Mouse (Mus musculus) testis, postnatal 14 days (tissue): ENCODE results near the gene Fmnl1.
"Not testable (repeated sequence)": the region's sequence is repeated elsewhere in the genome, so short reads cannot be mapped to it uniquely, and the experiment has no call there.

ENCODE experiments used
- DNase-seq: peaks from one replicate; pipeline ENCODE4 v3.0.0; 2021; ENCODE audit warnings: low spot score

The Fmnl1 gene

DNA sequence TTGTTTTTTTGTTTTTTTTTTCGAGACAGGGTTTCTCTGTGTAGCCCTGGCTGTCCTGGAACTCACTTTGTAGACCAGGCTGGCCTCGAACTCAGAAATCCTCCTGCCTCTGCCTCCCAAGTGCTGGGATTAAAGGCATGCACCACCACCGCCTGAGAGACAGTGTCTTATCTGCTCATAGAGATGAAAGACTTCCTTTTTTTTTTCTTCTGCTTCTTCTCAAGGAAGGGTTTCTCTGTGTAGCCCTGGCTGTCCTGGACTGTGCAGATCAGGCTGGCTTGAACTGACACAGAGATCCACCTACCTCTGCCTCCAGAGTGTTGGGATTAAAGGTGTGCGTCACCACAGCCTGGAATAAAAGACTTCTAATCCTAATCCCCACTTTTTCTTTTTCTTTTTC is 51.8 kb downstream of the Fmnl1 start:
- not testable (repeated sequence) for DNase-seq

DNA sequence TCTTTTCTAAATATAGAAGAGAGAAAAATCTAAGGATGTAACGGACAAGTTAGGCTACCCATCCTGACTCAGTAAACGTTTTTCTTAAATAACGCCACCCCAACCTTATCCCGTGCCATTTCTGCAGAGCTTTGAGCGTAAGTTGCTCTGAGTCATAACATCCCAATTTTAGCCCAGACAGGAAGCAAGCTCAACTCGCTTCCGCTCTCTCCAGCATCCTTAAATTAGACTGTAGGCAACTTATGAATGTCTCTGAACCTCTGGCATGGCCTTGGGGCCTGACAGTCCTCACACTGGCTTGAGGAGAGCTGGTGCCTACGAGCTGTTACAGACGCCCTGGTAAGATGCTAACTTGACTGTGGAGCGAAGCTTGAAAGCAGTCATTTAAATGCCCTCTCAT is 52.5 kb downstream of the Fmnl1 start:
- DNase-seq = no peak

DNA sequence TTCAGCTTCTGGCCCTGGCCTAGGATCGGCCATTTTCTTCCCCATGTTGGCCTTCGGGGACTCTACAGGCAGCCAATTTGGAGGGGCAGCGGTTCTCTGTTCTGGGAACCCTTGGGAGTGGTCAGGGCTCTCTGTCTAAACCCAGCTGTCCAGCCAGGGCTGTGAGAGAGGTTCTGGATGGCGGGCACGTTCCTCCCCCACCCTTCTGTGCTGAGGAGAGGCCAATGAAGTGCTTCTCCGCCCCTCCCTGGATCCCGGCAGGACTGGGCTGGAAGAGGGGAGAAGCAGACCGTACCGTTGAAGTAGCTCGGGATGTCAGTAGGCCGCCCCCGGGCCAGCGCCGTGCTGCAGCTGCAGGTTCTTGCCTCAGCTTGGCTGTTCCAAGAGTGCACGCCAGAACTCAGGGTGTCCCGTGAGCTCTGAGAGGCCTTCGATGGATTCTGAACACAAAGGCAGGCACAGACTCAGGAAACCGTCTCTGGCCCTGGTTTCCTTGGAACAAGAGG is 53.1 kb downstream of the Fmnl1 start:
- no peak for DNase-seq

DNA sequence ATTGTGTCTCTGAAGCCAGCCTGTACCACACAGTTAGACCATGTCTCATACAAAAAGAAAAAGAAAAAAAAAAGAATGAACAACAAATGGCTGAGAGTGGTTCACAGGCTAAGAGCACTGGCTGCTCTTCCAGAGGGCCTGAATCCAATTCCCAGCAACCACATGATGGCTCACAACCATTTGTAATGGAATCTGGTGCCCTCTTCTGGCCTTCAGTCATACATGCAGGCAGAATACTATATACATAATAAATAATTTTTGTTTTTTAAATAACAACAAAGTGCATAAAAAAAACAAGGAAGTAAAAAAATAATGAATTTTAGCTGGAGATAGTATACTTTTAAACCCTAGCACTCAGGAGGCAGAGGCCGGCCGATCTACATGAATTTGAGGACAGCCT is 58.7 kb downstream of the Fmnl1 start:
- no peak for DNase-seq

DNA sequence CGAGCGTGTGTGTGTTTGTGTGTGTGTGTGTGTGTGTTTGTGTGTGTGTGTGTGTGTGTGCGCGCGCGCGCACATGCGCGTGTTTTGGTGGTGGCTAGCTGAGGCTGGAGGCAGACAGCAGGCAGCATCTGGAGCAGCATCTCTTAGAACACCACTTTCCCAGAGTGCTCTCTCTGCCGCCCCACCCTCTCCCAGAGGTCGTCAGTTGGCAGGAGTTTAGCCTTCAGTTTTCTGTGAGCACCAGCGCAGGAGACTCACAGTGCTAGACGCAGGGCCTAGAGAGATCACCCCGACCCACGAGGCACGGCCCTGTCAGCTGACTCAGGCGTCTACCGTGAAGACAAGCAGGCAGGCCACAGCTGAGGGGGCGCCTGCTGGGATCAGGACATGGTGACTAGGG is 59.7 kb downstream of the Fmnl1 start:
- DNase-seq = no peak

DNA sequence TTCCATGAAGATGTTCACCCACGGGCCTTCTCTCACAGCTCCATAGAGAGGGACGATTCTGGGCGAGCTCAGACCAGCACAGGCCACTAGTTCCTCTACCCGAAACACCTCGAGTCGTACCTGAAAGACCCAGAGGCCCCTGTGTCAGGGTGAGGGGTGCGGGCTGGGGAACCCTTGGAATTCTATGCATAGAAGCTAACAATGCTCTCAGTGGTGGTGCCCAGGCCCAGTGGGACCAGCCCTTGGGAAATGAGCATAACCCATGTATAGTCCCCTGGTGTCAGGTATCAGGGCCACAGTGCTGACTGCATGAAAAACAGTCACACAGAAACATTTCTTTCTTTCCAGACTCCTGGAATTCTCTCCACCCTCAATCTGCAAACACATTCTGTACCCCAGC is 60.5 kb downstream of the Fmnl1 start:
- no peak for DNase-seq

DNA sequence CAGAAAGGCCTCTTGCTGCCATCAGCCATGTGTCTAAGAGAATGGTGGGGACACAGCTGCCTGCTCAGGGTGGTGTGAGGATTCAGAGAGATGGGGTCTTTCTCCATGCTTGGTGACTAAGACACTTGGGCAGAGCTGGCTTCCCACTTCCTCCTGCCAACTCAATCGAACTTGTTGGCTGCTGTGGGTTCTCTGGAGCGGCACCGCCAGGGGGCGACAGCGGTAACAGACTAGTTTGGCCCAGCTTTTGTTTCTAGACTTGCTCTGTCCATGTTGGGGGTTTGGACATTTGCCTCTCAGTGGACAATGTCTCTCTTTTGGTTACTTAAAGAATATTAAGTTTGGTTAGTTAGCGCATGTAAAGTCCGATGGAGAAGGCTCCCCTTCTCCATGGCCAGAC is 62.1 kb downstream of the Fmnl1 start:
- no peak for DNase-seq

DNA sequence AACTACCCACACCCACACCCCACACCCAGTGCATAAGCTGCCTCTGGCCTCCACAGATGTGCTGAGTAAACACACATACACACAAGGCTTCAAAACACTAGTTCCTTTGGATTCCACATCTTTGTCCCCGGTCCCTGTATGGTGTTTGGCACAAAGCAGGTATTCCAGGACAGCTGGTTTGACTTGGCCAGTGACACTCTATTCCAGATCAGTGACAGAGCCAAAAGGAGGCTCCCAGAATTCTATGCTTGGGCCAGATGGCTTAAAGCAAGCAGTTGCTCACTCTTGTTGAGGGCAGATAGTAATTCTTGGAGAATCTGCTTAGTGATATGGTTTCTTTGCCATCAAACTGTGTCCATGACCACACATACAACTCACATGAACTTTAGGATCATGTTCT is 63.5 kb downstream of the Fmnl1 start:
- no peak for DNase-seq

DNA sequence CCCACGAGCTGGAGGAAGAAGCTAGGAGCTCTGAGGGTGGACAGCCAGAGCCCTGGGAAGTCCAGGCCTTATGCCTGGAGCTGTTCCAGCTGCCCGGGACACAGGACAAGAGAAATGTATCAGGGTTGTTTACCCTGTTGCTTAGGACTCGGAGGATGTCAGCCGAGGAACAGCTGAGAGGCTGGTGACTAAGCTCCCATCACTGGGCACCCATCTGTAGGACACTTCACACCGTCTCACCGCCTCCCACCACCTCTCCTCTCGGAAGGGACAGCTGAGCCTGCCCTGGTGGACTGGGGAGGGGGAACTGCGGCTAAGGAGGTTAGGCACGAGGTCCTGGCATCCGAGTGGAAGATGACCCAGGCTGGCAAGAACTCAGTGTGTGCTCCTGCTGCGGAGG is 64.8 kb downstream of the Fmnl1 start:
- DNase-seq = no peak

DNA sequence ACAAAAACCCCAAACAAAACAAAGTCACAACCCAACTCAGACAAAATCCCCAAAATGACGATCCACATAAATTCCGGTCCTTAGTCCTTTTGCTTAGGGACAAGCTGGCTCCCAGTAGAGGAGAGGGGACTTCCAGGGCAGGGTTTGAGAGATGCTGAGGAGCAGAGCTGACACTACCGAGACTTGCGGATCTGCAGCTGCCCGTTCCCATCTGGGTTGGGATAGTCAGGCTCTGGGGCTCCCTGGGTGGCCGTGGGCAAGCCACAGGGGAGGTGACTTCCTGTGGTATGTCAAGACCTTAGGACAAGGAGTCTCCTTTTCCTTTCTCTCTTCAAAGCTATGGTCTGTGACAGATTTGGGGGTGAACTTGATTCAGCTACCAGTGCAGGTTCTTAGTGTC is 65.5 kb downstream of the Fmnl1 start:
- no peak for DNase-seq

DNA sequence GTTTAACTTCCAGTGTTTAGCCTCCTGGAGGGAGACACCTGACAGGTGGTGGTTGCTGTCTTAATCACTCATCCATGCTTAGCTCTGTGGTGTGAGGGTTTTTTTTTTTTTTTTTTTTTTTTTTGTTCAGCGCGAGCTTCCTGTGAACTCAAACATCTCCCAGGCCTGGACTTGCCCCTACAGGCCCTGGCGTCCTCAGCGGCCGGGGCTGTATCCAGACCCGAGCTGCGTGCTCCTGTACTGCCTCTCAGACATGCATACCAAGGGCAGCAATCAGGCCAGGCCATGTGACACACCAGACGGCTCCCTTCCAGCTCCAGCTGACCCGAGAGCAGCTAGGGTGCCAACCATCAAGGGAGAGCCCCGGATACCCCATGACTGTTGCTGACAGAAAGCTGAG is 66.0 kb downstream of the Fmnl1 start:
- DNase-seq = no peak

DNA sequence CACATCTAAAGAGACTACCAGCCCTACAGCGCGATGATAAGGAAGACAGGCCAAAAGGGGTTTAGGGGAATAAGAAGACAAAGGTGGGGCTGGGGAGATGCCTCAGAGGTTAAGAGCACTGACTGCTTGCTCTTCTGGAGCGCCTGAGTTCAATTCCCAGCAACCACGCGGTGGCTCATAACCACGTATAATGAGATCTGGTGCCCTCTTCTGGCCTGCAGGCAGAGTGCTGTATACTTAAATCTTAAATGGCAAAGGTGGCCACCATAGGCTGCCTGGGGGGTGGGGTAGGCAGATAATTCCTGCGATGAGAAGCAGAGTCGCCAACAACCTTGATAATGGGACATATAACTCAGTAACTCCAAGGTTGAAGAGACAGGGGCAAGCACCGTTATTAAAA is 66.8 kb downstream of the Fmnl1 start:
- no peak for DNase-seq

DNA sequence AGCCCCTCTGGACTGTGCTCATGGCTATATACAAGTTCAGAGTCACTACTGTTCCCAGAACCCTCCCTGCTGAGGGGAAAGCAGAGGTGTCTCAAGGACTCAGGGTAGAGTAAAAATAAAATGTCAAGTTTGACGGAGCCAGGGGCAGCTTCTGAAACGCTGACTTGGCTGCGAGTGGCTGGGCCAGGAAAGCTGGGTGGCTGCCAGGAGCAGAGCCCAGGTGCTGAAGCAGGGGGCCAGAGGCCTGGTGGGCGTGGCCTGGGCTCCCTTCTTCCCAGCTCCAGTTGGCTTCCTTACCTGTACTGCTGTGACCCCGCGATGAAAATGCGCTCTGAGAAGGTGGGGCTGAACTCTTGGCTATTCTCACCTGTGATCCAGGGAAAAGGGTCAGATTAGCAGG is 69.8 kb downstream of the Fmnl1 start:
- no peak for DNase-seq

DNA sequence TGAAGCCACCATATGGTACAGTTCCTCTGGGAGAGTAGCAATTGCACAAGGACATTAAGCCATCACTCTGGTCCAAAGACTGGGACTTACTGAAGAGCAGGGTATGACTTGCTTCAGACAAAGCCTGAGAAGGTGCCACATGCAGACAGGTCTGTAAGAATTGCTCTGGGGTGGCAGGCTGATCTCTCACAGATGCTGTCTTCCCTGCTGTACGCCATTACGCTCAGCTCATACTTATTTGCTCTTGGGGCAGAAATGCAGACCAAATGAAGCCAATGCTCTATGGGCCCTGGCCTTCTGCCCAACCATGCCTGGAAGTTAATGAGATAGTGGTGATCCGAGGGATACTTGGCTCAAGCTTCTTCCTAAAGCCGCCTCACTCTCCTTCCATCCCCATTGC is 73.9 kb downstream of the Fmnl1 start:
- no peak for DNase-seq

DNA sequence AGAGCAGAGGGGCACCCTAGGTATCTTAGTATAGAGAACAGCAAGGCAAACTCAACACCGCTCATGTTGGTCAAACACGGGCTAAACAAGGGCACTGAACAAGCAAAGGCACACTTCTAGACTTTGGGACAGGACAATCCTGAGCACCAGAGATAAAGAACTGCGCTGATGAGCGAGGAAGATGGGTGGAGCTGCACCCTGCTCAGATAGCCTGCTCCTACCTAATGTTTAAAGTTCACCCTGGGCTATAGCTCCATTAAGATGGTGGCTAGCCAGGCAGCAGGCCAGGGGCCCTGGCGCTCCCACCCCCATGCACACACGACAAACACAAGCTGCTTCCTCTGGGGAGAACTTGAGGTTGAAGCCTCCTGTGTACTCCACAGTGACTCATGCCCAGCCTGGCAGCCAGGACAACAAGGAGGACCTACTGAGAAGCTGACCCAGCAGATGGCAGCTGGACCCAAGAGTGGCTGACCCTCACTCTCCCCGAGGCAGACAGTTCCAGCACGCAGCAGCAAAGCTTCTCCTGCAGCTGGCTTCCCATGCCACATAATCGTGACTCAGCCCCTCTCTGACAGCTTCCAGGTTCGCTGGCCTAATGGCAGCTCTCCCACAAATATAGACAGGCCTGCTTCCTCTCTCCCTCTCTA is 75.3 kb downstream of the Fmnl1 start:
- no peak for DNase-seq

DNA sequence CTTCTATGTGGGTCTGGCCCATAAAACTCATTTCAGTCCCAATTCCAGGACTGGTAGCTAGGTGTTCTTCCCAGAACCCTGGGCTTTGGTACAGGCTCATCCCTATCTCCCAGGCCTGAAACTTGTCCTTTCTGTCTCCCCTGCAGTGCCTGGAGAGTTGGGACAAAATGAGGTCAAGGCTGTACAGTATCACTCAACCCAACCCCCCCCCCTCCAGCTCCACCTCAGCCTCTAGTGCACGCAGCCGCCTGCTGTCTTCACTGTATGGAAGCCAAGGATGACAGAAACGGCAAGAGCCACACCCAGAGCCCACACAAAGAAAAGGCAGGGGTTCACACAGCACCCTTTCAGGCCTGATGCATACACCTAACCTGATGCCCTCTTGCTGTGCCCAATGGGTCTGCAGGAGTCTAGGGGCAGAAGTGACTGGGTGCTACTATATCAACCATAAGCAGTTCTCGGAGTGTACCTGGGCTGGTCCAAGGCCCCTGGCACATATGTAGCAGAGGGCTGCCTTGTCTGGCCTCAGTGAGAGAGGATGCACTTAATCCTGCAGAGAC is 75.9 kb downstream of the Fmnl1 start:
- DNase-seq = no peak

DNA sequence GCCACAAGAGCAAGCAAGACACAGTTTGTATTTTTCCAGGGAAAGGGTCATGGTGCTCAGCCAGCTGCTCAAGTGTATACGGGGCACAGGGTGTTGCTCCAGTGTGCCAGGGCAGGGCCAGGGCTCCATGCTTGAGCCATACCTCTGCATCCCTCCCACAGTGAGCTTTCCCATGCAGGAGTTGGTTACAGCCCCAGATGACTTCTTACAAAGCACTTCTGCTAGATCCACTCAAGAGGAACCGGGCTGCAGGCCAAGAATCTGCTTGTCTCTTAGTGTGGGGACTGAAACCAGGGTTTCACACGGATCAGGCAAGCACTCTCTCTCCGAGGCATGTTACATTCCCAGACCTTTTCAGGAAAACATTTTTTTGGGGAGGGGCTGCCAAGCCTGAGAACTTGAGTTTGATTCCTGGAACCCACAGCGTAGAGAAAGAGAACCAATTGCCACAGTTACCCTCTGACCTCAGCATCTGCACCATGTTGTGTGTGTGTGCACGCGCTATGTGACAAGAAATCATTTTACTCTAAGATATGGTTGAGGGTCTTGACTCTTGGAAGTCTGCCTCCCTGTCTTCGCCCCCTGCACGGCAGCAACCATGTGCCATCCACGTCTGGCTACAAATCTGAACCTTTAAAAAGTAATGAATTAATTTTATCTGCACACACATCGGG is 76.7 kb downstream of the Fmnl1 start:
- peak; percentile 47 for DNase-seq
